In genomic region chr2:165745306-165746098, GRCm38 (mm10) we compare ENCODE assay signal across 15 mouse cellular contexts.
A peak's percentile ranks its signal among the peaks of the same experiment; 100 is the strongest.
DNase-seq lines count a peak whose midpoint lies in the region; ATAC-seq and TF ChIP-seq lines count a peak whose summit lies in the region.
"Had no signal": no experiment of that assay in that cellular context is flagged by ENCODE, and none has a peak within 500 bp of the region (broad histone marks: within the 10 kb centered on the region; RNA-seq: fewer than 3 reads in every experiment).

No protein-coding gene starts in this region.

- H3K4me2 ChIP-seq in hindbrain, embryonic 13.5 days: no peak overlapping the region
- H3K4me2 ChIP-seq in embryonic facial prominence, embryonic 14.5 days (ENCODE audit: low read depth, low read length): no peak overlapping the region
- no peak overlapping the region for H3K4me2 ChIP-seq in midbrain, embryonic 14.5 days (ENCODE audit: low read length)
- H3K4me2 ChIP-seq in lung, postnatal 0 days (replicated peaks; ENCODE audit: low read depth, low read length): no peak overlapping the region

- 0 out of 2 replicates have a peak, but pooled peaks have one; percentile 28 for ATAC-seq in hindbrain, embryonic 13.5 days (ENCODE audit: low FRiP score)
- ATAC-seq in embryonic facial prominence, embryonic 14.5 days (ENCODE audit: low read depth): peak; percentile 76
- no peak for ATAC-seq in midbrain, embryonic 14.5 days (ENCODE audit: low FRiP score, low TSS enrichment)
- no peak for ATAC-seq in lung, postnatal 0 days

- WGBS in hindbrain, embryonic 13.5 days: 69% methylated on average over 18 of the region's 18 CpGs
- WGBS in hindbrain, embryonic 10.5 days: 81% methylated on average over 18 of the region's 18 CpGs
- WGBS in embryonic facial prominence, embryonic 14.5 days: 61% methylated on average over 18 of the region's 18 CpGs
- 45% methylated on average over 18 of the region's 18 CpGs for WGBS in midbrain, embryonic 14.5 days
- WGBS in lung, postnatal 0 days: 76% methylated on average over 18 of the region's 18 CpGs

- H3K27ac ChIP-seq in hindbrain, embryonic 13.5 days: peak overlapping the region; percentile 56
- H3K27ac ChIP-seq in hindbrain, embryonic 10.5 days: no peak overlapping the region
- H3K27ac ChIP-seq in embryonic facial prominence, embryonic 14.5 days (replicated peaks; ENCODE audit: low read depth, low read length): peak overlapping the region; percentile 61; the same call in 1 of the 2 replicates
- no peak overlapping the region for H3K27ac ChIP-seq in midbrain, embryonic 14.5 days (replicated peaks; ENCODE audit: low read depth, low read length)
- no peak overlapping the region for H3K27ac ChIP-seq in lung, postnatal 0 days (ENCODE audit: low read length)

- no peaks in the 10 kb centered on the region for H3K27me3 ChIP-seq in hindbrain, embryonic 13.5 days
- peaks cover 18% of the 10 kb centered on the region; the same call in 1 of the 2 replicates for H3K27me3 ChIP-seq in hindbrain, embryonic 10.5 days (ENCODE audit: insufficient read depth, poor library complexity, severe bottlenecking)
- H3K27me3 ChIP-seq in E14TG2a.4 (ENCODE audit: insufficient read depth, low read length): peaks cover 24% of the 10 kb centered on the region
- no peaks in the 10 kb centered on the region for H3K27me3 ChIP-seq in embryonic facial prominence, embryonic 14.5 days (replicated peaks; ENCODE audit: control insufficient read depth, insufficient read depth, low read length)
- no peaks in the 10 kb centered on the region for H3K27me3 ChIP-seq in midbrain, embryonic 14.5 days (ENCODE audit: control insufficient read depth, insufficient read depth, low read length)
- no peaks in the 10 kb centered on the region for H3K27me3 ChIP-seq in lung, postnatal 0 days (replicated peaks; ENCODE audit: insufficient read depth, low read length)

- H3K36me3 ChIP-seq in hindbrain, embryonic 13.5 days: no peaks in the 10 kb centered on the region
- no peaks in the 10 kb centered on the region for H3K36me3 ChIP-seq in hindbrain, embryonic 10.5 days
- H3K36me3 ChIP-seq in E14TG2a.4 (ENCODE audit: insufficient read depth, low read length): no peaks in the 10 kb centered on the region
- no peaks in the 10 kb centered on the region for H3K36me3 ChIP-seq in embryonic facial prominence, embryonic 14.5 days (ENCODE audit: control insufficient read depth, insufficient read depth, low read length)
- H3K36me3 ChIP-seq in midbrain, embryonic 14.5 days (ENCODE audit: control insufficient read depth, insufficient read depth, low read length): no peaks in the 10 kb centered on the region
- no peaks in the 10 kb centered on the region for H3K36me3 ChIP-seq in lung, postnatal 0 days (ENCODE audit: insufficient read depth, low read length)

- H3K4me3 ChIP-seq in hindbrain, embryonic 13.5 days: no peak overlapping the region
- no peak overlapping the region for H3K4me3 ChIP-seq in hindbrain, embryonic 10.5 days
- peak overlapping the region; percentile 50 for H3K4me3 ChIP-seq in E14TG2a.4 (replicated peaks; ENCODE audit: low read length)
- no peak overlapping the region for H3K4me3 ChIP-seq in embryonic facial prominence, embryonic 14.5 days (ENCODE audit: low read depth, low read length)
- H3K4me3 ChIP-seq in midbrain, embryonic 14.5 days (replicated peaks; ENCODE audit: low read depth, low read length): no peak overlapping the region
- no peak overlapping the region for H3K4me3 ChIP-seq in lung, postnatal 0 days (ENCODE audit: low read depth, low read length)

- no peak for TF ChIP-seq EP300 in lung, postnatal 0 days (IDR thresholded peaks at IDR 0.05)

- intact Hi-C loops in heart, postnatal 25 days (cut with DNase I): no loop called here

- TF ChIP-seq CTCF in E14TG2a.4 (conservative IDR thresholded peaks at IDR 0.05; ENCODE audit: low read length): no peak
- no peak for TF ChIP-seq CTCF in lung, postnatal 0 days (IDR thresholded peaks at IDR 0.05)

- H3K9ac ChIP-seq in hindbrain, embryonic 13.5 days: no peak overlapping the region
- no peak overlapping the region for H3K9ac ChIP-seq in embryonic facial prominence, embryonic 14.5 days (ENCODE audit: low read depth, low read length)
- no peak overlapping the region for H3K9ac ChIP-seq in midbrain, embryonic 14.5 days (replicated peaks; ENCODE audit: low read length)
- H3K9ac ChIP-seq in lung, postnatal 0 days (replicated peaks; ENCODE audit: low read depth): no peak overlapping the region

- DNase-seq in hindbrain, embryonic 10.5 days (ENCODE audit: low spot score): no peak
- peak; percentile 84 for DNase-seq in embryonic facial prominence, embryonic 14.5 days (ENCODE audit: low spot score)
- peak; percentile 56 for DNase-seq in midbrain, embryonic 14.5 days
- no peak for DNase-seq in lung, postnatal 0 days (ENCODE audit: low spot score)
- no peak for DNase-seq in heart, postnatal 25 days (ENCODE audit: low spot score)
- no peak for DNase-seq in thymus, adult 18-20 months
- DNase-seq: adrenal gland, adult 2 months; B cell, adult 2 months; cerebellum, adult 18-20 months; gastrocnemius, postnatal 36 days; kidney, adult 11 months; left cerebral cortex, postnatal 4 days; lung, adult 2 months had no signal

- no peaks in the 10 kb centered on the region for H3K9me3 ChIP-seq in hindbrain, embryonic 13.5 days
- no peaks in the 10 kb centered on the region for H3K9me3 ChIP-seq in hindbrain, embryonic 10.5 days
- no peaks in the 10 kb centered on the region for H3K9me3 ChIP-seq in E14TG2a.4 (ENCODE audit: low read length)
- no peaks in the 10 kb centered on the region for H3K9me3 ChIP-seq in embryonic facial prominence, embryonic 14.5 days (ENCODE audit: control insufficient read depth, low read length)
- no peaks in the 10 kb centered on the region for H3K9me3 ChIP-seq in midbrain, embryonic 14.5 days (ENCODE audit: control insufficient read depth, low read length)
- no peaks in the 10 kb centered on the region for H3K9me3 ChIP-seq in lung, postnatal 0 days (ENCODE audit: low read length)

- H3K4me1 ChIP-seq in hindbrain, embryonic 13.5 days (replicated peaks): peaks cover 33% of the 10 kb centered on the region
- H3K4me1 ChIP-seq in hindbrain, embryonic 10.5 days (replicated peaks): peaks cover 33% of the 10 kb centered on the region
- peaks cover 63% of the 10 kb centered on the region for H3K4me1 ChIP-seq in E14TG2a.4 (replicated peaks; ENCODE audit: low read depth, low read length)
- peaks cover 19% of the 10 kb centered on the region; the same call in 1 of the 2 replicates for H3K4me1 ChIP-seq in embryonic facial prominence, embryonic 14.5 days (ENCODE audit: control insufficient read depth, insufficient read depth, low read length)
- H3K4me1 ChIP-seq in midbrain, embryonic 14.5 days (ENCODE audit: control insufficient read depth, insufficient read depth, low read length): peaks cover 25% of the 10 kb centered on the region
- H3K4me1 ChIP-seq in lung, postnatal 0 days (ENCODE audit: insufficient read depth, low read depth, low read length): no peaks in the 10 kb centered on the region

Comparison
In these comparisons a context has a peak if more than half of its experiments do, and no peak if none do; other contexts are left out.
1. H3K27ac ChIP-seq: peak in hindbrain, embryonic 13.5 days (single experiment) and embryonic facial prominence, embryonic 14.5 days (single experiment); none in hindbrain, embryonic 10.5 days (single experiment), midbrain, embryonic 14.5 days (single experiment) and lung, postnatal 0 days (single experiment).
2. ATAC-seq: peak in hindbrain, embryonic 13.5 days (single experiment) and embryonic facial prominence, embryonic 14.5 days (single experiment); none in midbrain, embryonic 14.5 days (single experiment) and lung, postnatal 0 days (single experiment).
3. DNase-seq: peak in embryonic facial prominence, embryonic 14.5 days (single experiment) and midbrain, embryonic 14.5 days (single experiment); none in hindbrain, embryonic 10.5 days (single experiment), lung, postnatal 0 days (single experiment), heart, postnatal 25 days (single experiment) and thymus, adult 18-20 months (0 of 2).